Mouse (Mus musculus): Measurements from ENCODE around the gene Phf12. TPM values are rescaled to one million over a fixed set of nuclear protein-coding genes. Genes with fewer than 3 reads are reported as not detected.

The Phf12 gene
- 16.3 and 19.0 TPM in 2 replicates for polyA plus RNA-seq (2014; fragmentation: Nextera tagmentation; extraction: Ambion mirVana)

DNA sequence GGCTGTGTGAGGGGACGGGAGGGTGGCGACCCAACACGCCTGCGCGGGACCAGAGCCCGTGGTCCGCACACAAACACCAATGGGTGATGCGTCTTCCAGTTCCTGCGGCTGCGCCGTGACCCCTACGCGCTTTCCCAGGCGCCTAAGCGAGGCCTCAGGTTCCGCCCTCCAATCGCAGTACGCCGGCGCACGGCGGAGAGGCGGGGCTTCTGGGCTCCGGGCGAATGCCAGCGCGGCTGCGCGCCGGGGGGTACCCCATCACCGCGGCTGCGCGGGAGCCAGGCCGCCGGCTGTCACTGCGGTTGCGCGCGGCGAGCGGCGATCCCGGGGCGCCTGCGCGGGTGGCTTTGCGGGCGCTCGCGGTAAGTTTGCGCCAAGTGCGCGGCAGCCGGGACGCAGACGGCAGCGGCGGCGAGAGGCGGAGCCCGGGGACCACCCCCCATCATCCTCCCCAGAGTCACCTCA, at the start of gene Phf12:
Phf12 (plus strand) TSS at position 314 of the 465 bp plus-strand sequence.
- peak; percentile 87 for ATAC-seq (ENCODE audit: low read depth)
- WGBS = under 1% methylated on average over 56 of the region's 62 CpGs
- Histone ChIP-seq H3K27ac (ENCODE audit: low read depth, low read length) (peak within 1 kb of the TSS; percentile 97), H3K9ac (replicated peaks; ENCODE audit: low read depth, low read length) (peak within 1 kb of the TSS; percentile 92), H3K36me3 (ENCODE audit: control insufficient read depth, insufficient read depth, low read length) (peaks cover 6% of the 10 kb centered on the region; the same call in 1 of the 2 replicates), H3K4me1 (ENCODE audit: control insufficient read depth, insufficient read depth, low read length) (0 out of 2 replicates have a peak, but pooled peaks cover 4% of the 10 kb centered on the region), H3K4me2 (ENCODE audit: low read depth, low read length) (peak within 1 kb of the TSS; percentile 89), H3K9me3 (ENCODE audit: control insufficient read depth, low read length) (no peaks in the 10 kb centered on the region), H3K27me3 (ENCODE audit: control insufficient read depth, insufficient read depth, low read length) (no peaks in the 10 kb centered on the region), H3K4me3 (ENCODE audit: low read depth, low read length) (peak within 1 kb of the TSS; percentile 99)

DNA sequence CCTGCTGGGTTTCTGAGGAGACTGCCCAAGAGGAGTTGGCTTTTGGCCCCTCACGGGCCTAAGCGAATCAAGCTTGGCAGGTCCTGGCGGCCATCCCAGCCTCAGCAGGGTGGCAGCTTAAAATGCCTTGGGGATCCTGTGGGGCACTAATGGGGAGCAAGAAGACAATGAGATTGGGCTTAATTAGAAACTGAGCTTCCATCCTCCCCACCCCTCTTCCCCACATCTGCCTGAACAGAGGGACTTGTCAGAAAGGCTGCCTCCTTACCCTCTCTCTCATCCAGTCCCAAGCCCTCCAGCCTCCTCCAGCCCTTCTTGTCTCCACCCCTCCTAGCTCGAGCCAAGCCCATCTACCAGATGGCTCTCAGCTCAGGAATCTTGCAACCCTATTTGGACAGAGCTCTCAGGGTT, 48.4 kb upstream of the Phf12 start:
- Histone ChIP-seq H3K4me1 (ENCODE audit: control insufficient read depth, insufficient read depth, low read length) (peaks cover 41% of the 10 kb centered on the region), H3K27ac (ENCODE audit: low read depth, low read length) (peak overlapping the region; percentile 96), H3K4me2 (ENCODE audit: low read depth, low read length) (peak overlapping the region; percentile 84), H3K4me3 (ENCODE audit: low read depth, low read length) (peak overlapping the region; percentile 83), H3K36me3 (ENCODE audit: control insufficient read depth, insufficient read depth, low read length) (no peaks in the 10 kb centered on the region), H3K27me3 (ENCODE audit: control insufficient read depth, insufficient read depth, low read length) (peaks cover 9% of the 10 kb centered on the region), H3K9ac (replicated peaks; ENCODE audit: low read depth, low read length) (peak overlapping the region; percentile 97), H3K9me3 (ENCODE audit: control insufficient read depth, low read length) (no peaks in the 10 kb centered on the region)
- ATAC-seq (ENCODE audit: low read depth) = no peak
- WGBS = 2% methylated on average over 4 of the region's 4 CpGs

DNA sequence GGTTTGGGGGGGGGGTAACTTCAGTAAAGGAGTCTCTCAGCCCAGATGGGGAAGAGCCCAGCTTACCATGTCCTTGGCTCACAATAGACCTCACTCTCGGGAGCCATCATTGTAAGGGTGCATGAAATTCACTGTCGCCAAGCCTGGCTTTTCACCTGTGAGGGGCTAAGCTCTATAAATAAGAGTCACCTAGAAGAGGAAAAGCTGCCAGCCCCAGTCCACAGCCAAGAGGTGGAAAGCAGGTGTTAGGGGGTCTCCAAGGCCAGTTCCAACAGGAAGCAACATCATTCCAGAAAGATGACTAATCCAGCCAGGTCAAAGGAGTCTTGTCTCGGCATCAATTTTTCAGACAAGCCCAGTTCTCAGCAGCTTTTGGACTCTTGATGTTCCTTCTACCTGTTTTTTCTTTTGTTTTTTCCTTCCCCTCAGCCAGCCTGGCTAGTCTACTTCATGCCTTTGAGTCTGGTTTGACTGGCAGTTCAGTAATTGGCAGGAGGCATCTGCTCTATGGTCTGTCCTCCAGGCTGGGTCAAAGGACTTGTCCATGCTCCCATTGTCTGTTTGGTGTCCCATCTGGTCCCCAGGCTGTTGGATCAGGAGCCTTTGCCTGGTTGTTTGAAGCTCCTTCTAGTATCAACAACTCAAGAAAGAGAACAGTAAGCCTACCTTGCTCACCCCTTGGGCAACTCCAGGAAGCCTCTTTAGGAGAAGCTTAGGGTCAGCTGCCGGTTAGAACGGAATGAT, 47.8 kb upstream of the Phf12 start:
- Histone ChIP-seq H3K9me3 (ENCODE audit: control insufficient read depth, low read length) (no peaks in the 10 kb centered on the region), H3K27ac (ENCODE audit: low read depth, low read length) (peak overlapping the region; percentile 96), H3K4me1 (ENCODE audit: control insufficient read depth, insufficient read depth, low read length) (peaks cover 39% of the 10 kb centered on the region), H3K4me3 (ENCODE audit: low read depth, low read length) (peak overlapping the region; percentile 83), H3K9ac (replicated peaks; ENCODE audit: low read depth, low read length) (peak overlapping the region; percentile 97), H3K27me3 (ENCODE audit: control insufficient read depth, insufficient read depth, low read length) (peaks cover 11% of the 10 kb centered on the region), H3K4me2 (ENCODE audit: low read depth, low read length) (peak overlapping the region; percentile 84), H3K36me3 (ENCODE audit: control insufficient read depth, insufficient read depth, low read length) (no peaks in the 10 kb centered on the region)
- ATAC-seq (ENCODE audit: low read depth) = no peak
- 54% methylated on average over 5 of the region's 5 CpGs for WGBS

DNA sequence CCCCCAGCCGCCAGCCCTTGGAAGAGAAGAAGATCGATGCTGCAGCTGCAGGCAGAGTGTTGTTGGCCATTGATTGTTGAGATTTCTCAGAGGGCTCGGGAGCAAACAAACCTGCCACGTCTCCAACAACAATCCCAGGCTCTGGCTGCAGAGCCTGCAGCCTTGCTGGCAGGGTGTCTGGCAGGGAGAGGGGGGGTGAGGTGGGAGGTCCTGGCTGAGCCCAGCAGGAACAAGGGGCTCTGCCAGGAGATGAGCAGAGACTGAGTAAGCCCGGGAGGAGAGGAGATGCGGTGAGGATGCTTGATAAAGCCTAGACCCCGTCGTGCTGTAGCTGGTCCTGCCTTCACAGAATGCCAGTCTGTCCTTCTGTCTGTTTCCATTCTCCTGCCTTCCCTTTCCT, 45.7 kb upstream of the Phf12 start:
- Histone ChIP-seq H3K27ac (ENCODE audit: low read depth, low read length) (peak overlapping the region; percentile 45; the same call in 1 of the 2 replicates), H3K27me3 (ENCODE audit: control insufficient read depth, insufficient read depth, low read length) (peaks cover 9% of the 10 kb centered on the region; the same call in 1 of the 2 replicates), H3K4me3 (ENCODE audit: low read depth, low read length) (peak overlapping the region; percentile 15; the same call in 1 of the 2 replicates), H3K4me1 (ENCODE audit: control insufficient read depth, insufficient read depth, low read length) (peaks cover 27% of the 10 kb centered on the region), H3K9ac (replicated peaks; ENCODE audit: low read depth, low read length) (peak overlapping the region; percentile 26; the same call in 1 of the 2 replicates), H3K36me3 (ENCODE audit: control insufficient read depth, insufficient read depth, low read length) (no peaks in the 10 kb centered on the region), H3K4me2 (ENCODE audit: low read depth, low read length) (peak overlapping the region; percentile 84), H3K9me3 (ENCODE audit: control insufficient read depth, low read length) (no peaks in the 10 kb centered on the region)
- no peak for ATAC-seq (ENCODE audit: low read depth)
- WGBS = 9% methylated on average over 8 of the region's 8 CpGs

DNA sequence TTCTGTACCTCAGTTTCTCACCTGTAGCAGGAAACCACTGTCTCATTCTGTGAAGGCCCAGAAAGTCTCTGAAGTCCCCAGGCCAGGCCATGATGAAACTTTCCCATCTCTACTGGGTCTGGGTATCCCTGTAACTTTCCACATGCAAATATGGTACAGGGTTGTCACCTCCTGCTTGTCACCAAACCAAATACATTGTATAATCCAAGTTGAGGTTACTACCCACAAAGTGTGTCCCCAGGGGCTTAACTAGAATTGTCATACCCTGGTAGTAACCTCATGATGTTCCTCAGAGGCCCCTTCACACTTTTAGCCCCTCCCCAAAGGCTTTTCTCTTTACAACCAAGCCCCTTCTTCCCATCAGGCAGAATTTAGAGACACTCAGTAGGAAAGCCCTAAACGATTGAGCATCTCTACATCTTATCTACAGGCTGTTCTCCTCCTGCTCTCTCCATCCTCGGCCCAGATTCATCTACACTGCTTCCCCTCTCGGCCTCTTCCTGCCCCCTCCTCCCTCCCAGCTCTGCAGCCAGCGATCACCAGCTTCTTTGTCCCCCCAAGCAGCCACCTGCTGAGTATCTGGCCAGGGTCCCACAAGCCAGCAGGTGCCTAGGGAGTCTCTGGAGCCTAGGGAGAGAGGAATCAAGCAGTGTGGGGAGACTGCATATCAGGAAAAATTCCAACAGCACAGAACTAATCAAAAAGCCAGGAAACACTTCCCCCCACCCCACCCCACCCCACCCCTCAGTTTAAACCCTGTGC, 44.7 kb upstream of the Phf12 start:
- H3K9me3 ChIP-seq (ENCODE audit: control insufficient read depth, low read length) = no peaks in the 10 kb centered on the region
- H3K27me3 ChIP-seq (ENCODE audit: control insufficient read depth, insufficient read depth, low read length) = peaks cover 5% of the 10 kb centered on the region; the same call in 1 of the 2 replicates
- no peak for ATAC-seq (ENCODE audit: low read depth)
- no peaks in the 10 kb centered on the region for H3K36me3 ChIP-seq (ENCODE audit: control insufficient read depth, insufficient read depth, low read length)
- no peak overlapping the region for H3K27ac ChIP-seq (ENCODE audit: low read depth, low read length)
- H3K4me2 ChIP-seq (ENCODE audit: low read depth, low read length) = peak overlapping the region; percentile 84; the same call in 1 of the 2 replicates
- H3K9ac ChIP-seq (replicated peaks; ENCODE audit: low read depth, low read length) = no peak overlapping the region
- WGBS = 20% methylated on average over 4 of the region's 4 CpGs
- peaks cover 34% of the 10 kb centered on the region for H3K4me1 ChIP-seq (ENCODE audit: control insufficient read depth, insufficient read depth, low read length)
- H3K4me3 ChIP-seq (ENCODE audit: low read depth, low read length) = no peak overlapping the region

DNA sequence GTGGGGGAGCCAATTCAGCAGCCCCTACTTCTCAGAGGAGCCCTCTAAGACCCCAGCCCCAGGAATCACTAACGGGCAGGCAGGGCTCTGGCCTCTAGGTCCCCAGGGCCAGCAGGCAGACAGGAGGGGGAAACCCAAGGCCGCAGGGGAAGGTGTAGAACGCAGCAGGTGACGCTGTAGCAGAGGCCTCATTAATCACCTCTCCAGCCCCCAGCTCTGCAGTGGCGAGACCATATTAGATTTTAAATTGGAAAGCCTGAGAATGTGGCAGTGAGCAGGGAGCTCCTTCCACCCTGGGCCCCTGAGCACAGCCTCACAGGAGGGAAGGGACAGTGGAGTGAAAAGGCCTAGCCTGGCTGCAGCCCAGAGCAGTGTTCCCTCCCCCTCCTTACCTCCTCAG, 40.3 kb upstream of the Phf12 start:
- peak; percentile 22; the same call in 1 of the 2 replicates for ATAC-seq (ENCODE audit: low read depth)
- Histone ChIP-seq H3K4me3 (ENCODE audit: low read depth, low read length) (no peak overlapping the region), H3K36me3 (ENCODE audit: control insufficient read depth, insufficient read depth, low read length) (no peaks in the 10 kb centered on the region; the same call in 1 of the 2 replicates), H3K9ac (replicated peaks; ENCODE audit: low read depth, low read length) (no peak overlapping the region; the same call in 1 of the 2 replicates), H3K27me3 (ENCODE audit: control insufficient read depth, insufficient read depth, low read length) (peaks cover 8% of the 10 kb centered on the region; the same call in 1 of the 2 replicates), H3K9me3 (ENCODE audit: control insufficient read depth, low read length) (no peaks in the 10 kb centered on the region), H3K4me2 (ENCODE audit: low read depth, low read length) (no peak overlapping the region), H3K4me1 (ENCODE audit: control insufficient read depth, insufficient read depth, low read length) (peaks cover 11% of the 10 kb centered on the region; the same call in 1 of the 2 replicates), H3K27ac (ENCODE audit: low read depth, low read length) (peak overlapping the region; percentile 46; the same call in 1 of the 2 replicates)
- WGBS = 7% methylated on average over 5 of the region's 5 CpGs

DNA sequence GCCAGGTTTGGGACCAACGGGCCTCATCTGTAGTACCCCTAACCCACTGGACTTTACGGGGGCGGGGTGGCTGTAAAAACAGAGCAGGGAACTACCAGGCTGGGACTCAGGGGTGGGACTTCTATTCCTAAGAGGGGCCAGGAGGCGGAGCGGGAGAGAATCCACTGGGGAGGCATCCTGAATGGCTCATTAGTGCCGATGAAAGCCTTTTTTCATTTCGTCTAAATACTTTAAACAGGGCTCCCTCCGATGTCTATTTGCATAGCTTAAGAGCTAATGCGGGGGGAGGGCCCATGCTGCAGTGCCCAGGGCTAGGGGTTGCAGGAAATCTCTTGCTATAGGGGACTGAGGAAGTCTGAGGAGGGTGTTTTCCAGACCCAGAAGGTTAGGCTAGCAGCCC, 34.7 kb upstream of the Phf12 start:
- no peaks in the 10 kb centered on the region for H3K9me3 ChIP-seq (ENCODE audit: control insufficient read depth, low read length)
- H3K27ac ChIP-seq (ENCODE audit: low read depth, low read length) = peak overlapping the region; percentile 49
- peaks cover 10% of the 10 kb centered on the region; the same call in 1 of the 2 replicates for H3K27me3 ChIP-seq (ENCODE audit: control insufficient read depth, insufficient read depth, low read length)
- no peak overlapping the region for H3K9ac ChIP-seq (replicated peaks; ENCODE audit: low read depth, low read length)
- H3K36me3 ChIP-seq (ENCODE audit: control insufficient read depth, insufficient read depth, low read length) = no peaks in the 10 kb centered on the region; the same call in 1 of the 2 replicates
- ATAC-seq (ENCODE audit: low read depth) = peak; percentile 59; the same call in 1 of the 2 replicates
- peaks cover 13% of the 10 kb centered on the region for H3K4me1 ChIP-seq (ENCODE audit: control insufficient read depth, insufficient read depth, low read length)
- WGBS = 2% methylated on average over 9 of the region's 9 CpGs
- no peak overlapping the region for H3K4me3 ChIP-seq (ENCODE audit: low read depth, low read length)
- no peak overlapping the region for H3K4me2 ChIP-seq (ENCODE audit: low read depth, low read length)

DNA sequence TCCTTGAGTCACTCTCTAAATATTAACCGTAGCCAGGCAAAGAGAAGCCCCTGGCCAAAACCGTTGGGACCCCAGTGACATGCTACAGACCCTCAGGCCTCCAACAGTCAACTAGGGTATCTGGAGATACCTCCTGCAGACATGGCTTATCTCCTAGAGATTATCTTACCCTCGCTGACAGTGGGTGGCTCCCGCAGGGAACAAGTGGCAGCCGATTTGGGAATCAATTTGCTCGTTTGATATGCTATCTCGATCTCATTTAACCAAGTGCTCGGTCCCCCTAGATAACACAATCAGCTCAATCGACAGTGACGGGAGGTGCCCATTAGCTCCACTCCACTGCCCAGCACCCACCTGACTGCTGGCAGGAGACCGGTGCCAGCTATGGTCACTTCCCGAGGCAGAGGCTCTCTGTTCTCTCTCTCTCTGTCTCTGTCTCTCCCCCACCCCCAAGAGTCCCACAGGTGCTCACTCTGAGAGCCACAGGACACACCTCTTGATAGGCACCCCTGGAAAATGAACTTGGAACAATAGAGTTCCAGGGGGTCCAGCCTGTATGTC, 32.3 kb upstream of the Phf12 start:
- Histone ChIP-seq H3K36me3 (ENCODE audit: control insufficient read depth, insufficient read depth, low read length) (peaks cover 8% of the 10 kb centered on the region; the same call in 1 of the 2 replicates), H3K9me3 (ENCODE audit: control insufficient read depth, low read length) (no peaks in the 10 kb centered on the region), H3K4me3 (ENCODE audit: low read depth, low read length) (no peak overlapping the region), H3K9ac (replicated peaks; ENCODE audit: low read depth, low read length) (no peak overlapping the region), H3K27me3 (ENCODE audit: control insufficient read depth, insufficient read depth, low read length) (peaks cover 10% of the 10 kb centered on the region; the same call in 1 of the 2 replicates), H3K27ac (ENCODE audit: low read depth, low read length) (no peak overlapping the region; the same call in 1 of the 2 replicates), H3K4me2 (ENCODE audit: low read depth, low read length) (no peak overlapping the region), H3K4me1 (ENCODE audit: control insufficient read depth, insufficient read depth, low read length) (peaks cover 13% of the 10 kb centered on the region)
- 37% methylated on average over 12 of the region's 12 CpGs for WGBS
- no peak for ATAC-seq (ENCODE audit: low read depth)

Data from neural tube, embryonic 14.5 days (tissue).